Mouse (Mus musculus) forebrain, embryonic 14.5 days (tissue): ENCODE measurements around the gene Inpp5e. TPM values are rescaled to one million over a fixed set of nuclear protein-coding genes. Genes with fewer than 3 reads are reported as not detected.

ENCODE experiments used
- ATAC-seq: fragments of 200-750 bp; cut with Nextera tagmentation; 2 replicates; pipeline ENCODE4 v1.8.0; 2017; ENCODE audit warnings: mild to moderate bottlenecking, moderate library complexity
- DNase-seq: peaks from one replicate; pipeline ENCODE4 v3.0.0-alpha.2; 2015; ENCODE audit warnings: low spot score
- H3K27ac ChIP-seq: fragments of 300-500 bp; sonication (generic); 2 replicates; pipeline ENCODE4 v1.5.1; 2014; ENCODE audit warnings: low read depth, mild to moderate bottlenecking, control low read depth, low read length, moderate library complexity
- H3K27me3 ChIP-seq: fragments of 300-500 bp; sonication (generic); replicated peaks from 2 replicates; pipeline ENCODE4 v1.6.1; 2014; ENCODE audit warnings: low read length, control low read depth, mixed read lengths; ENCODE audit not compliant: control insufficient read depth, insufficient read depth
- H3K36me3 ChIP-seq: fragments of 300-500 bp; sonication (generic); 2 replicates; pipeline ENCODE4 v1.6.1; 2014; ENCODE audit warnings: low read length, control low read depth; ENCODE audit not compliant: control insufficient read depth, insufficient read depth
- H3K4me1 ChIP-seq: fragments of 300-500 bp; sonication (generic); 2 replicates; pipeline ENCODE4 v1.6.1; 2014; ENCODE audit warnings: antibody characterized with exemption, low read length, control low read depth; ENCODE audit not compliant: control insufficient read depth, insufficient read depth
- H3K4me2 ChIP-seq: fragments of 300-500 bp; sonication (generic); 2 replicates; pipeline ENCODE4 v1.6.1; 2014; ENCODE audit warnings: mild to moderate bottlenecking, control low read depth, low read length
- H3K4me3 ChIP-seq: fragments of 300-500 bp; sonication (generic); 2 replicates; pipeline ENCODE4 v1.5.1; 2014; ENCODE audit warnings: low read depth, low read length, control low read depth
- H3K9ac ChIP-seq: fragments of 300-500 bp; sonication (generic); 2 replicates; pipeline ENCODE4 v1.6.1; 2014; ENCODE audit warnings: mild to moderate bottlenecking, low read length, control low read depth, moderate library complexity
- H3K9me3 ChIP-seq: fragments of 300-500 bp; sonication (generic); replicated peaks from 2 replicates; pipeline ENCODE4 v1.6.1; 2016; ENCODE audit warnings: low read length, control low read depth, mixed read lengths; ENCODE audit not compliant: control insufficient read depth
- WGBS: fragments of 180-500 bp; shearing (Covaris S2); extraction: QIAGEN DNeasy Blood & Tissue Kit; methylation state at CpG from one replicate; pipeline ENCODE4 v1.1.7; 2014; 5-methylcytosine and 5-hydroxymethylcytosine counted together
- polyA plus RNA-seq: library from polyadenylated mRNA; unstranded; fragments of >200 nt; fragmentation: Nextera tagmentation; extraction: Ambion mirVana; gene quantifications from 2 replicates; pipeline ENCODE4 v1.2.1, GENCODE M21; 2014

Inpp5e gene
- polyA plus RNA-seq, 1 experiment from 2014 or later: 13.9 TPM

- no peaks in the 10 kb centered on the region for H3K27me3 ChIP-seq
- peaks cover 55% of the 10 kb centered on the region for H3K36me3 ChIP-seq
- no peak overlapping the region for H3K4me2 ChIP-seq
- ATAC-seq: no peak
- H3K27ac ChIP-seq: no peak overlapping the region
- no peaks in the 10 kb centered on the region for H3K4me1 ChIP-seq
- no peak for DNase-seq
- H3K9ac ChIP-seq: no peak overlapping the region
- WGBS: 84% methylated on average over 5 of the region's 5 CpGs
- no peak overlapping the region for H3K4me3 ChIP-seq
- no peaks in the 10 kb centered on the region for H3K9me3 ChIP-seq
These were observed 46.0 kb downstream of the Inpp5e start for GRCm38 (mm10) chr2:26362991-26363390.

- Histone ChIP-seq H3K27me3 (no peaks in the 10 kb centered on the region), H3K9me3 (no peaks in the 10 kb centered on the region), H3K4me3 (no peak within 1 kb of the TSS), H3K27ac (no peak within 1 kb of the TSS), H3K4me1 (no peaks in the 10 kb centered on the region), H3K36me3 (peaks cover 33% of the 10 kb centered on the region), H3K9ac (no peak within 1 kb of the TSS), H3K4me2 (no peak within 1 kb of the TSS)
- DNase-seq: no peak
- no peak for ATAC-seq
- WGBS: 62% methylated on average over 3 of the region's 3 CpGs
These were observed 48.2 kb downstream of the Inpp5e start, which contains the start of gene Card9 for GRCm38 (mm10) chr2:26360772-26361171. Gene Card9 (minus strand): TSS chr2:26360918.

DNA sequence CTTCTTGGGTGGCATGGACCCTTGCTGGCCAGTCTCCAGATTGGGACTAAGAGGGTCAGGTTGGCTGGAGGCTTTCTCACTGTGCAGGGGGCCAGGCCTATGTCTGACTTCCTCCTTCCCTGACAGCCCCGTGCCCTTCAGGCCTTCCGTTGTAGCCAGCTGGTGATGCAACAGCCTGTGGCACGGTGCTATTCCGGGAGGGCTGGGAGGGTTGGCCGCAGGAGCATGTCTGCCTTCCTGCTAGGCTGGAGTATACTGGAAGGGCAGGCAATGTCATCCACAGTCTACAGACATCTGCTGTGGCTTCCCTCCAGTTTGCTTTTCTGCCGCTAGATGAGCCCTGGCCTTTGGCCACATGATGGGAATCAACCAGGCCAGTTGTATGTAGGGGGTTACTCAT lies 49.0 kb downstream of the Inpp5e start:
- peaks cover 25% of the 10 kb centered on the region for H3K36me3 ChIP-seq
- WGBS: 84% methylated on average over 6 of the region's 6 CpGs
- DNase-seq (no peak), ATAC-seq (no peak)
- no peak overlapping the region for H3K27ac ChIP-seq
- H3K4me1 ChIP-seq: no peaks in the 10 kb centered on the region
- no peaks in the 10 kb centered on the region for H3K27me3 ChIP-seq
- no peak overlapping the region for H3K4me3 ChIP-seq
- H3K9me3 ChIP-seq: no peaks in the 10 kb centered on the region
- H3K9ac ChIP-seq: no peak overlapping the region
- no peak overlapping the region for H3K4me2 ChIP-seq

GRCm38 (mm10) chr2:26358667-26359320 lies 50.2 kb downstream of the Inpp5e start:
- DNase-seq (no peak), ATAC-seq (no peak)
- H3K4me1 ChIP-seq: no peaks in the 10 kb centered on the region
- H3K36me3 ChIP-seq: peaks cover 13% of the 10 kb centered on the region; the same call in 1 of the 2 replicates
- 90% methylated on average over 13 of the region's 13 CpGs for WGBS
- H3K27me3 ChIP-seq: no peaks in the 10 kb centered on the region
- no peak overlapping the region for H3K4me2 ChIP-seq
- H3K27ac ChIP-seq: no peak overlapping the region
- H3K4me3 ChIP-seq: no peak overlapping the region
- H3K9ac ChIP-seq: no peak overlapping the region
- H3K9me3 ChIP-seq: no peaks in the 10 kb centered on the region

DNA sequence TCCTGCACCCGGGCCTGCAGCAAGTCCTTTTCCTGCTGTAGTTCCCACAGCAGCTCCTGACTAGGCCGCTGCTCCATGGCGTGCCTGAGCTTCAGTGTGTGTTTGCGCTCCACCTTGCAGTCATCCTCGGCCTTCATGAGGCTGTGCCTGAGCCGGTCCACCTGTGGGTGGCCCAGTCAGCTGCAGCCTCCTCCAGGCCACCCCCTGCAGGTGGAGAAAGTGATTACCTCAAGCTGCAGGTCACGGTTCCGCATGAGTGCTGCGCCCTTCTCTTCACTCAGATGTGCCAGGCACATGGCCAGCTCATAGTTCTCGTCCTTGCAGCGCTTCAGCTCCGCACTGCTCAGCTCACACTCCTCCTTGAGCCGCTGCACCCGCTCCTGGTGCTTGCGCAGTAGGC lies 51.5 kb downstream of the Inpp5e start:
- no peak overlapping the region for H3K27ac ChIP-seq
- no peak for DNase-seq
- no peaks in the 10 kb centered on the region for H3K9me3 ChIP-seq
- H3K4me2 ChIP-seq: no peak overlapping the region
- peaks cover 7% of the 10 kb centered on the region for H3K4me1 ChIP-seq
- H3K9ac ChIP-seq: no peak overlapping the region
- ATAC-seq: no peak
- H3K36me3 ChIP-seq: 0 out of 2 replicates have a peak, but pooled peaks cover 4% of the 10 kb centered on the region
- H3K4me3 ChIP-seq: no peak overlapping the region
- no peaks in the 10 kb centered on the region for H3K27me3 ChIP-seq
- WGBS: 43% methylated on average over 15 of the region's 15 CpGs

GRCm38 (mm10) chr2:26356678-26357077 lies 52.3 kb downstream of the Inpp5e start:
- Histone ChIP-seq H3K27ac (no peak overlapping the region), H3K4me3 (no peak overlapping the region), H3K9me3 (no peaks in the 10 kb centered on the region), H3K4me1 (peaks cover 7% of the 10 kb centered on the region), H3K36me3 (no peaks in the 10 kb centered on the region), H3K4me2 (no peak overlapping the region), H3K27me3 (no peaks in the 10 kb centered on the region), H3K9ac (no peak overlapping the region)
- 76% methylated on average over 7 of the region's 7 CpGs for WGBS
- DNase-seq (no peak), ATAC-seq (no peak)

DNA sequence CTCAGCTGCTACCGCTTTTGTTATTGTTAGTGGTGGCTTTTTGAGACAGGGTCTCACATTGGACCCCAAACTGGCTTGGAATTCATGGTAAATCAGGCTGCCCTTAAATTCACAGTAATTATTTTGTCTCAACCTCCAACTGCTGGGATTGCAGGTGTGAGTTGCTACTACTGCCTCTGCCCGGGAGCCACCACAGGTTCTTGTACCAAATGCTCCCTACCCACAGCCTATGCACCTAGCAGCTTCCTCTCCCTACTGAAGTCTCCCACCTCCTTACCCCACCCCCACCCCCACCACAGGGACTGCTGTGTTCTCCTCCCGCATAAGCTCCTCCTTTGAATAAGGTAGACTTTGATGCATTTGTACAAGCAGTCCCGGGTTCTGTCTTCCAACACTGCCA lies 52.8 kb downstream of the Inpp5e start:
- Histone ChIP-seq H3K9ac (no peak overlapping the region), H3K4me1 (peaks cover 8% of the 10 kb centered on the region), H3K4me2 (no peak overlapping the region), H3K27me3 (no peaks in the 10 kb centered on the region), H3K27ac (no peak overlapping the region), H3K4me3 (no peak overlapping the region), H3K36me3 (no peaks in the 10 kb centered on the region), H3K9me3 (no peaks in the 10 kb centered on the region)
- 77% methylated on average over 4 of the region's 4 CpGs for WGBS
- no peak for DNase-seq
- ATAC-seq: no peak

DNA sequence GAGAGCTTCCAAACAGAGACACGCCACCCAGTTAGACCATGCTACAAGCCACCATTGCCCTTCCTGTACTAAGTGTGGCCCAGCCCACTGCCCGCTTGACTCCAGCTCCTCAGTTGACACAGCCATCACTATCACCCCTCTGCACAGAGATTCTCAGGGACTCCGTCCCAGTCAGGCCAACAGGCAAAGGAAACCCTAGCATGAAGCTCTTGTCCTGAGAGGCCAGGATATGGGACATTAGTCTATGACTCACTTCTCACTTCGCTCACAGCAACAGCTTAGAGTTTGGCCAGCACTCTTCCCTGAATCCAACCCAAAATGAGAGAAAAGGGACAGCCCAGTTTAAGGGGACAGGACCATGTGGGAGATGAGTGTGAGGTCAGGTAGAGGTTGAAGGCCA lies 54.6 kb downstream of the Inpp5e start:
- H3K4me1 ChIP-seq: peaks cover 15% of the 10 kb centered on the region
- no peaks in the 10 kb centered on the region for H3K9me3 ChIP-seq
- DNase-seq (no peak), ATAC-seq (no peak)
- H3K36me3 ChIP-seq: peaks cover 11% of the 10 kb centered on the region
- WGBS: 89% methylated on average over 4 of the region's 4 CpGs
- no peak overlapping the region for H3K4me3 ChIP-seq
- no peak overlapping the region for H3K9ac ChIP-seq
- H3K4me2 ChIP-seq: no peak overlapping the region
- no peak overlapping the region for H3K27ac ChIP-seq
- no peaks in the 10 kb centered on the region for H3K27me3 ChIP-seq

DNA sequence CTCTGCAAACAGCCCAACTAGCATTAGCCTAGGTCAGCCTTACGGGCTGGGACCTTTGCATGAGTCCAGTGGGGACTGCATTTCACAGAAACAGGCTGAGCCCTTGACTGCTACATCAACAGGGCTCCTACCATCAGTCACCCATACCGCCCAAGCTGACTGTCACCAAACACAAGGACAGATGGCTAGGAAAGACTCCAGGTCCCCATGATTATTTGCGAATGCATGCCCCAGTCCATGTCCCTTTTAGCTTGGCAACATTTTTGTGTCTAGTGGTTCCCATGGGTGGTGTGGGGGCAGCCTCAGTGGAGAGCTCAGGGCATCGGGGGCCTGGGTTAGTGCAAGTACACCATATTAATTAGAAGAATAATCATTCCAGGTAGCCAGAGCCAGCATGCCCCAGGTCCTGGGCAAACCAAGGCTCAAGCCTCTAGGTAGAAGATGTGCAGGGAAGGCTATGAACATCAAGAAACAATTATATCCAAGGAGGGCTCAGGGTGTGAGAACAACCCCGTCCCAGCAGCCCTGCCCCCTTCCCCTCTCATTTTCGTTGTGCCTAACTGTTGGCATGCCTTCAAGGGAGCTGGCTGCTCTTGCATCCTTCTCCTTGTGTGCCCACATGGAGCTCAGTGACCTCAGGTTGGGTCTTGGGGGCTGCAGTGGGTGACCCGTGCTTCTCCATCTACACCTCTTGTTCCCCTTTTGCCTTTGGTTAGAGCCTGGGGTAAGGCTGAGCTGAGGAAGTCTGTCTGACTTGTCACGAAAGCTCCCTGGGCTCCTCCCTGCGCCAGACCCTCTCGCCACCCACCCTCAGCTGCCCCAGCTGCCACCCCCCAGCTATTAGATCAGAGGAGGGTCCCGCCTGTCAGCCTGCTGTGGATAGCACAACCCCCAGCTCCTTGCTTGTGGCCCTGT lies 55.7 kb downstream of the Inpp5e start:
- H3K4me1 ChIP-seq: peaks cover 15% of the 10 kb centered on the region
- peak overlapping the region; percentile 82 for H3K4me3 ChIP-seq
- no peak for ATAC-seq
- 90% methylated on average over 11 of the region's 11 CpGs for WGBS
- no peak overlapping the region for H3K27ac ChIP-seq
- H3K9ac ChIP-seq: peak overlapping the region; percentile 91
- no peaks in the 10 kb centered on the region for H3K27me3 ChIP-seq
- peaks cover 22% of the 10 kb centered on the region for H3K36me3 ChIP-seq
- H3K4me2 ChIP-seq: peak overlapping the region; percentile 95
- no peaks in the 10 kb centered on the region for H3K9me3 ChIP-seq
- DNase-seq: no peak
